Mouse (Mus musculus) gastrocnemius, adult 18-20 months (tissue): ENCODE results near the gene Dao. TPM values are rescaled to one million over a fixed set of nuclear protein-coding genes. Genes with fewer than 3 reads are reported as not detected.

Experiments
- DNase-seq: peaks from one replicate; pipeline ENCODE4 v3.0.0; 2021; ENCODE audit warnings: low spot score
- total RNA-seq, 2 experiments: library from RNA; stranded (reverse); gene quantifications; 2 replicates each; pipeline ENCODE4 v1.2.3; 2021

The Dao gene
- total RNA-seq, 2 experiments from 2014 or later, result not detected

DNA sequence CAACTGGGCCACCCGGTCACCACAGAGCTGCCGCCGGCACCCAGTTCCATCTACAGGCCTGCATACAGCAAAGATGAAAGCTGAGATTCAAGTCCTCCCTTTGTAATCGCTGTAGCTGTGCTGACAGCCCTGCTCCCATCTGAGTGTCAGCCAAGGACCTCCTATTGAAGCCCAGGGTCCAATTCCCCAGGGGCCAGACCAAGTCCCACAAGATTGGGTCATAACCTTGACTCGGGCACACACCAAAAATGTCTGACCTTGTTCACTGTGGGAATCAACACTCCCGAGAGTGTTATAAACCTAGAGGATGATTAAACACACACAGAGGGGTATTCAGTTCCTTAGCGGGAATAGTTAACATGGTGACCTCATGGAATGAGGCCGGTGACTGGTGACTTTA lies 21.7 kb upstream of the Dao start:
- DNase-seq, result no peak

DNA sequence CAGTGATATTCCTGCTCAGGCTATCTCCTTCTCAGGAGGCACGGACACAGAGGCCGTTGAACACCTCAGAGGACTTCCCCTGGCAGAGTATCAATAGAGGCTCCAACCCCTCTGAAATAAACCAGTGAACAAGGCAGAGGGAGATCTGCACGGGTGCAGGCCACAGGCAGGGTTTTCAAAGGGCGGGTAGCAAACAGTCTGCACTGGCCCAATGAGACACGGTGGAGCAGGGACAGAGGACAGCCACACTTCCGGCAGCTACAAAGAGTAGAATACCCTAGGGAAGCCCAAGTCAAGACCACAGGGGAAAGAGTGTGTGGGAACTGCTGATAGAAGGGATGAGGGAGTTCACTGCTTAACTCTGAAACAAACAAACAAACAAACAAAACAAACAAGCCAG lies 20.0 kb upstream of the Dao start:
- DNase-seq, result no peak

DNA sequence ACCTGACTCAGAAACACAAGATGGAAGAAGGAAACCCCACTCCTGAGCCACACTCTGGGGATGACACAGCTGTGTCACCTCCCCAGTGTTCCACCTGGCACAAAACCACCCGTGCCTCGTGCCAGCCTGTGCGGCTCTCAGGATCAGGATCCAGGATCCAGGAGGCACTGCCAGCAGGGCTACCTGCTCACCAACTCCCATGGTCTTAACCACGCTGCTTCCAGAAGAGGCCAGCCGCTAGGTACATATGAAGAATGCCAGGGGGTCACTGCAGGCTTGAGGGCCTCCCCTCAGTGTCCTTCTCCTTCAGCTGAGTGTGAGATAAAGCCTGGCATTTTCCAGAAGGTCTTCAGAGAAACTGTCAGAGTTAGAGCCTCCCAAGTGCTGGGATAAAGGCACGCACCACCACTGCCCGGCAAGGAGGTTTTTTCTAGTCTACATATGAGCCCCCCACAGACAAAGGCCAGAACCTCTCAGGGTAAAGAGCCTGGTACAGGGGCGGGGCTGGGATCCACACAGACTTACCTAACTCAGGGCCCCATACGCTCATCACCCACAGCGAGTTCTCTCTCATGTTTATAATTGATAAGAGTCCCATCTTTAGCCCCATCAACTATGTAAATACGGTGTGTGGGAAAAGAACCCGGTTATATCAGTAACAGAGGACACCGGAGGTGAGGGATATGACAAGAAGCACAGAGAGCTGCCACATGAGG lies 19.3 kb upstream of the Dao start:
- DNase-seq, result no peak

DNA sequence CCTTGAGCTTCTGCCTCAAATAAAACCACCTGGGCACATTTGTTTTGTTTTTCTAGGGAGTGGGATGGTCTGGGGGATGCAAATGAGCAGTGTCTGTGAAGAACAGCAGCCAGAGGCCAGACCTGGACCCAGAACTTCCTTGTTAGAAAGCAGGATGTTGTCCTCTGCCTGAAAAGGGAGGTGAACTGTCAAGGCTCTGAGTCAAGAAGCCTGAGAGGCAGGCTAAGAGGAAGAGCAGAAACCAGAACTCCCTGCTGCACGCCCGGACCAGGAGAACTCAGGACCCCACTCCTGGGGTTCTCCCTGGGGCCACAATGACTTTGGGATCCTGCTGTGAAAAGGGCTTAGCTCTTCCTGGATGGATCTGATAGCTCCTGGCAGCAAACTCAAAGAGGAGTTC lies 17.8 kb upstream of the Dao start:
- DNase-seq, result no peak

DNA sequence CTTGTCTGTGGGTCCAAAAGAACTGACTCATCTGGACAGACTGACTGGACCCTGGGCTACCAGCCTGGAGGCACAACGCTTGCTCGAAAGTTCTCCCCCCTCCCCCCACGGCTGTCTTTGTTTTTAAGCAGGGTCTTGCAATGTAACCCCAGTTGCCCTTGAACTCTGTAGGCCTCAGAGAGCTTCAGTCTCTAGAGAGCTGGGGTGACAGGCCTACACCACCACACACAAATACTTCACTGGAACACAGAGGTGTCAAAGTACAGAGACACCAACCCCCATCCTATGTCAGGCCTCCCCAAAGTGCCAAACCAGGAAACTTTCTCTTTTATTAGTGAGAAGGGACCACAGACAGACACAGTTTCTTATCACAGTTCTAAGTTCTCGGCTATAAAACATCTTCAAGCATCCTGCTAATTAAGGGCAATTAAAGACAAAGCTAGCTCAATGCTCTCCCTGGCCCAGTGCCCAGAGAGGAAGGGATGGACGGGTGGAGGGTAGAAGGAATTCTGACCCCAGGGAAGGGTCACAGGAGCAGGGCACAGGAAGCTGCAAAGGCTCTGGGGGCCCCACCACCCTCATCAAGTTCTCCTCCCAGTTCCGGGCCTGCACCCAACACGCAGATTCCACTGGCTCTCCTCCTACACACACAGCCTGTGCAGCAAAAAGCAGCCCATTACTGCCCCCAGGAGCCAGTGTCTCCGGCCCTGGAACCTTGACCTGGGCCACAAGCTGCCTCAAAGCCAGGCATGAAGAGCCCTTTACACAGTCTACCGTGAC lies 17.1 kb upstream of the Dao start:
- peak; percentile 69 for DNase-seq

DNA sequence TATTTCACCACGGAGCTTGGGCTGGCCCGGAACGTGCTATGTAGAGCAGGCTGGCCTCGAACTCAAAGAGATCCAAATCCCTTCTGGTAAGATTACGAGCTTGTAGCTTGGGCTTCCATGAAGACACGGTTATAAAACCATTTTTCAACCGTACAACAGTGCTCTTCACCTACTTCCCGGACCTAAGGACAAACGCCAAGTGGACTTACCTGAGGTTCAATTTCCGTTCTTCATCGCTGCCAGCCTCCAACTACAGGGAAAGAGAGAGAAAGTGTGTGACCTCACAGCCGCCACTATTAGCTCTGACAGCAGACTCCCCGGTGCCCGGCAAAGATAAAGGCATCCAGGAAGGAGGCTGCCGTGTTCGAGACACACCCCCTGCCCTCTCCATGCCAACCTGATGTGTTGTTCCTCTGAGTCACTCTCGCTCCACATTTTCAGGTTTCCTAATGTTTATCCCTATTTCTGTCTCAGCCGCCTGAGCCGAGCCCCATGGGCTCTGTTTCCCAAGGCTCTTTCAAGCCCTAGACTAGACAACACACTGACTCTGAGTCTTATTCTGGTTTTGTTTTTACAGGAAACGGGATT lies 14.0 kb upstream of the Dao start:
- DNase-seq, result no peak

DNA sequence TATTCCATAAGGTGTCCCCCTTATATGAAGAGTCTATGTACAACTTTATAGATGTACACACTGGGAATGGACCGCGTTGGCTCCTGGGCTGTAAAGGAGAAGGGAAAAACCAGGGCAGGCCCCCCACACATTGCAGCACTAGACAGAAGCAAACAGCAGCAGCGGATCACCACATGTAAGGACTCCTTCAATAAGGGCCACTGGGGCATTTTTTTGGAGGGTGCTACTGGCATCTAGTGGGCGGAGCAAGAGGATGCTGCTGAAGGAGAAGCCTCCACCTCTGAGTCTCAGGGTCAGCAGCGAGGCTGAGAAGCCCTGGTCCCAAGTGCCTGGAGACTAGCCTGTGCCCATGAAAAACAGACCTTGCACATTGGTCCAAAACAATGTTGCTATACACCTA lies 12.9 kb upstream of the Dao start:
- DNase-seq, result no peak

DNA sequence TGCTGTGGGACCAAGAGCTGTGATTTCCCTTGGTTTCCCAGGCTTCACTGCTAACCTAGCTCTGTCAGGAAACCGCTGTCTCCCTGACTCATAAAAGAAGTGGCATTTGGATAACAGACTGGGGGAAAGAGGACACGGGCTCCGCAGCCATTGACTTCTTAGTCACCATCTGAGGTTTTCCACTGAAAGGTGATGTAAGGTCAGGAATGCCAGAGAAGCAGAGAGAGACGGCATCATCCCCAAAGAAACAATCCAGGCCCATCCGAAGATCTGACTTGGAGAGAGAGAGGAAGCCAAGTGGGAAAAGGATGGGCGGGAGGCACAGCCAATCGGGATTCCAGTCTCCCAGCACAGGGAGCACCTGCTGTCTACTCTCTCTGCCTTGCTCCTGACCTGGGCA lies 12.4 kb upstream of the Dao start:
- DNase-seq, result no peak

DNA sequence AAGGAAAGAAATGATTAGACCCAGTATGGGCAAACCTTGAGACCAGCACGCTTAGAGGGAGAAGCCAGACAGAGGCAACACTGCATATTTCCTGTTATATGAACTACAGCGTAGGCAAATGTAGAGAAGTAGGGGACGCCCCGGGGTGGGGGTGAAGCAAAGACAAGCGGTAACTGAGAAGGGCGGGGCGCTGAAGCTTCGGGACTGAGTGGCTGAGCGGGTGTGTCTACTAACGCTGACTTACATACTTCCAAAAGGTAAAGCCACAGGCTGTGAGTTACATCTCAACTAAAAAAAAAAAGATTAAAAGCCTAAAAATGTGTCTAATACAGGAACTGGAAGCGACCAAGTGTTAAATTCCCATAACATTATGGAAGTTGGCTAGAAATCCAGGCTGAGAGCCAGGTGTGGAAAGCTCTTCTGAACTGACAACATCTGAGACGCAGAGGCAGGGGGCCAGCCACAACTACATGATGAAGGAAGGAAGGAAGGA lies 11.1 kb upstream of the Dao start:
- DNase-seq, result no peak

DNA sequence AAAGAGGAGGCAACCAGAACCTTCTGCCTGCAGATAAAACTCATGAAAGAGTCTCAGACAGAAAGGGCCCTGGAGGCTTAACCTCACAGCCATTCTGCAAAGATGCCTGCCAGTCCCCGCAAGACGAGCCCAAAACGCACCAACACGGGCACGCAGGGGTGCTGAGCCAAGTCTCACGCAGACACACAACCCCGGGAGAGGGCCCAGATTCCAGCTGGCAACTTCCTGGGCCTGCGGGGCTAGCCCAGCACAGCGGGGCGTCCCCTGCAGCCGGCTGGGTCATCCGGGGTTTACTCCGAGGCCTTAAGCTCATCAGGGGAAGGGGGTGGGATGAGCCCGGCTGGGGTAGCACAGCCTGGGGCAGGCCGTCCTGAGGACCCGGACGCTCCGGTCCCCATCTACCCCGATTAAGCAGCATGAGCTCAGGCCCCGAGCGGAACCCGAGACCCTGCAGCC lies 10.4 kb upstream of the Dao start:
- no peak for DNase-seq

DNA sequence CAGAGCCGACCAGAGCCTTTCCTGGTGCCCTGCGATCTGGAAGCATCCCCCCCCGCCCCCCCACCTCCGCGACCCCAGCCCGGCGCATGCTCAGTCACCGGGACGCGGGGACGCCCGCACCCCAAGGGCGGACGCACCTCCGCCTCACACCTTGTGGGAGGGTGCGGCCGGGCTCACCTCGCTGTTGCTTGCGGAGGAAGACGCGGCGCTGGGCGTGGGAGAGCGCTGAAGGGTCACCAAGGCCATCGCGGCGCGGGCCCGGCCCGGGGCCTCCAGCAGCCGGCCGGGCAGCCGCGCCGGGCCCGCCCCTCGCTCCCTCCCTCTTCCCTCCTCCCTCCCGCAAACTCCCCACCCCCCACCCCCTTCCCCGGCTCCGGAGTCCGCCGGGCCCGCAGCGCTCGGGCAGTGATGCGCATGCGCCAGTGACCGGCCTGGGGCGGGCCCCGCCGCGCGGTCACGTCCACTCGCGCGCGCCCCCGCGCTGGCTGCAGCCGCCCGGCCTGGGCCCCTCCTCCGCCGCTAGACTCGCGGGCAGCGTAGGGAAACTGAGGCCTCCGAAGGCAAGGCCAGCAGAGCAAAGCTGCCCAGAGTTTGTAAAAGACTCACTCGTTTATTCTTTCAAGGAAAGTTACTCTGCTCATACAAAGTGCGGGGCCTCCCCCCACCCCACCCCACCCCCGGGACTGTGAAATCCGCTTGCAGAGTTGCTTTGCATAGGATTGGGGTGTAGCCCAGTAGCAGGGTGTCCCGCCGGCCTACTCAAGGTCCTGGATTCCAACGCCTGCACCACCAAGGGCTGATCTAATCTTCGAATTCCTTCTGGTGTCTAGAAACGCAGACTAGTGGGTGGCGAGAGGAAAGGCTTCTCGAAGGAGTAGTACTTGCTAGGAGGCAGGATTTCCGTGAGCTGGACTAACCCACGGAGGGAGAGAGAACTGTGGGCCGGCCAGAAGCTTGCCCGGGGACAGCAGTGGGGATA lies 9.7 kb upstream of the Dao start, which contains the start of gene Ssh1:
Ssh1 (minus strand) TSS at position 408 of the 979 bp plus-strand sequence.
- DNase-seq, result peak; percentile 83

DNA sequence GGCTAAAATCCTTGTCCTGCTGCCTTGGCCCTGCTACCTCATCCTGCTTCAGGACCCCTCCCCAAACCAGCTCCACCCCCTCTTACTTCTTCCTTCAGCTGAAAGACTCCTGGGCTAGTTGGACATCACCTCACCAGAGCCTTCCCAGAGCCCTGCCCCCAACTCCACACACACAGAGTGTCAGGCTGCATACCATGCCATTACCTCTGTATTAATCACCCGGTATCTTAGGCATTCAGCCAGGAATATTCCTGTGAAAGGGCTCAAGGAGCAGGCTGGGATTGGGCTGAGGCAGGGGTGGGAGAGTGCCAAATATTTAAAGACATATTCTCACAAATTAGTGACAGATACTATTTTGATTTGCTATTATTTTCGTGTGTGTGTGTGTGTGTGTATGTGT lies 7.0 kb upstream of the Dao start:
- DNase-seq, result no peak

DNA sequence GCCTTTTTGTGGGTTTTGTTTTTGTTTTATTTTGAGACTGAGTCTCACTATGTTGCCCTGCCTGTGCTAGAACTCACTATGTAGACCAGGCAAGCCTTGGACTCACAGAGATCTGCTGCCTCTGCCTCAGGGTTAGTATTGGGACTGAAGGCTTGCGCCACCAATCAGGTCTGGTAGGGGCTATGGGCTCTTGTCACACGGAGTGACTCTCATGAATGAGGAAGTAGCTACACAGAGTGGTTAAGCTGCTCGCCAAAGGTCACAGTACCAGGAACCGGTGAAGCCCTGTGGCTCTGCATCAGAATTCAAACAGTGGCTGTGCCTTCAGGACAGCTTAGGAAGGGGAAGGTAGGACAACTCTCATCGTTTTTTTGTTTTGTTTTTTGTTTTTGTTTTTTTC lies 4.1 kb upstream of the Dao start:
- DNase-seq, result no peak

DNA sequence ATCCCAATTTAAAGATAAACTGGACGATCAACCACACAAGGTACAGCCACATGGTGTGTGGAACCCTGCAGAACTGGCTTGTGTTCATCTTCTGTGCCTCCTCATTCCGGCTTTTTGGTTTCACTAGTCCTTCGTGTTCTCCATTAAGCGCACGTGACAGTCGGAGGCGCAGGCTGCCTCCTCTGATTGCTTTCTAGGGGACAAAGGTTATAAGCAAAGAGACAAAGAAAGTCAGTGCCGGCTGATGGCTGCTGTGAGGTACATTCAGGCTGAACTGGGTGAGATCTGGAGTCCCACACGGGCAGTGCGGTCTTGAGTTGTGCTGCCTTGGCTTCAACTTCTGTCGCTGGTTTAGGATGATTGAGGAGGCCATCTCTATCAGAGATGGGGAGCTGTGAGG lies 1.1 kb downstream of the Dao start:
- DNase-seq, result no peak

DNA sequence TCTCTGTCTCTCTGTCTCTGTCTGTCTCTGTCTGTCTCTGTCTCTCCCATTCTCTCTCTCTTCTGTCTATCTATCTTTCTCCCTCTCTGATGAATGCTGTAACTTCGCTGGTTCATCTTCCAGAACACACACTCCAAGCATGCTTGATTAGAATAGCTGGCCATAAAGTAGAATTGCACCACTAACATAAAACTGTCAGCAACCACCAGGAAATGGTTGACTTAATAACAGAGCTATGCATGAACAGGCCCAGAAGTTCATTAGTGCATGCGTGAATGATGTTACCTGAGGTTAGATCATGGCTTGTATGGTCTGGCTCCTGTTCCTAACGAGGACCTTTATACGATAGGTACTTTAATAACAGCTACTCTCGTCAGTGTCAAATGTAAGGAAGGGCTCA lies 1.6 kb downstream of the Dao start:
- no peak for DNase-seq

DNA sequence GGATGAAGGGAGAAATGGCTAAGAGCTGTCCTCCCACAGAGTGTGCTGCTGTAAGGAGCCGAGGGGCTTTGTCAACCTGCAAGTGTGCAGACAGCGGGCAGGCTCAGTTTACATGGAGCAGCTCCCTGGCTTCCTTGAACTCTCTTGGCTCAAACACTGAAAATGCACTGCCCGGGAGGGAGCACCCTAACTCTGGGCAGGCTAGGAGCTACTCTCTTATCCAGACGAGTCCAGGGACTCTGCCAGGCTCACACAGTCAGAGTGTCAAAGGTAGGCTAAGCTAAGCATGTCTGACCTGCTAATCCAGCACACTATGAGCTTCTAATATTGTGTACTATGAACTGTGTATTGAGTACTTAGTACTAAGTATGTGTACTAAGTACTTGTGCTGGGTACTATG lies 3.5 kb downstream of the Dao start:
- DNase-seq, result no peak

DNA sequence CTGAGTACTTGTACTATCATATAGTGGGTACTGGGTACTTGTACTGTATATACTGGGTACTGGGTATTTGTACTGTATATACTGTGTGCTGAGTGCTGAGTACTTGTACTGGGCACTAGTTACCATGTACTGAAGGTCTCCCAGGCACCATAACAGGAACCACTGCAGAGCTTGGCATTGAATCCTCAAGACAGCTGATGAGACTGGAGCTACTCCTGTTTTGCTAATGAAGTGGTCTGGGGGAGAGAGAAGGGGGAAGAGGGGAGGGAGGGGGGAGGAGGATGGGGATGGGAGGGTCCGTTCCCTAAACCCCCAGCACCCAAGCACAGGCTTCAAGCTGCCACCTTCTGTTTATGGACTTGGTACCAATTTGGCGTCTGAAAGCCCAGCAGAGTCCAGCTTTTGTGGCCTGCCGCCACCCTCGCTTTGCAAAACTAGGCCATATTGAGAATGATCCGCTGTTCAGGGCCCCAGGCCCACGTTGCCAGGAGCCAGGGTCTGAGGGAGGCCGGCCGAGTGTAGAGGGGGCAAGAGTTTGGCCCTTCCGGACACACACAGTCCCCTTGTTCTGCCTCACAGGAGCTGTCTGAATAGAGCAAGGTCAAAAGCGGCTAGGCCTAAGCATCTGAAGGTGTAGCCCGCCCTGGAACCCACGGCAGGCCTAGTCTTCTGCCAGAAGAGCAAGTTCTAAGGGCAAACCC lies 4.4 kb downstream of the Dao start:
- DNase-seq, result no peak

DNA sequence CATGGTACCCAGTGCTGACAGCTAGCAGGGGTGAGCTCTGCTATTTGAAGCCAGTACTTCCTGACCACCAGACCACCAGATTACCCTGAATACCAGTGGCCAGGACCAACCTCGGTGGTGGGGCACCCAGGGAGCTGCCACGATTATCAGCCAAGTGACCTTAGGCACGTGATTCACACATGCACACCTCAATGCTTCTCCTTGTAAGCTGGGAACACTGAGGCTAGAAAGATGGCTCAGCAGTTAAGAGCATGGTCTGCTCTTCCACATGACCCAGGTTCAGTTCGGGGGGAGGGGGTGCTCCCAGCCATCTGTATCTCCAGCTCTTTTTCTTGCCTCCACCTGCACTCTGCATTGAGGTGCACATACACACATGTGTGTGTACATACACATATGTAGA lies 5.5 kb downstream of the Dao start:
- no peak for DNase-seq

DNA sequence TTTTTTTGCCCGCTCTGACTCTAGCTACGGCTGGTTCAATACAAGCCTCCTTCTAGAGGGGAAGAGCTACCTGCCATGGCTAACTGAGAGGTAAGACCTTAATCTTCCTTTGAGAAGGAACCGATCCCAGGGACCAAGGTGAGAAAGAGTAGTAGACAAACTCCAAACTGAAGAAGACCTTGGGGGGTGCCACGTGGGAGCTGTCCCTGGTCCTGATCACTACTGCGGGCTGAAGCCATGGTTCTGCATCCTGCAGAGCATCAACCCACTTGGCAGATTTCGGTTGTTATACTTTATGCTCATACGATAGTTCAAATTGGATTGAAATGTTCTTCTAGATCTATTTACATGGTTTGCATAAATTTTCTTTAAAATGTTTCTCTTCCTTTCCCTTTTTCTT lies 11.6 kb downstream of the Dao start:
- DNase-seq, result no peak

DNA sequence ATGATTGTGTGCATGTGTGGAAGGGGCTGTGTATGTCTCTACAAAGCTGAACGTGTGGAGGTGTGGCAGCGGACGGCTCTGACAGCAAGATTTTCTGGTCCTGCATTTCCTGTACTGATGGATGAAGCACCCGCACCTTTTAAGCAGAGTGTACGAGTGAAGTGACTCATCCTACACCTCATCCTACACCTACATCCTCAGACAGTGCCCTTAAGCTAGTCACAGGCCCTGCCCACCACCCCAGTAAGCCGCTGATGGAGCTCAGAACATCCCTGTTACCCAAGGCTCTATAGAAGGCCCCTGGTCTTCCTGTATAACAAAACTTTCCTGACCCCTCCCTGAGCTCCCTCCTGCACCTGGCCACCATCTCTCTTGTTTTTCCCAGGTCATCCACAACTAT lies 20.9 kb downstream of the Dao start:
- no peak for DNase-seq

DNA sequence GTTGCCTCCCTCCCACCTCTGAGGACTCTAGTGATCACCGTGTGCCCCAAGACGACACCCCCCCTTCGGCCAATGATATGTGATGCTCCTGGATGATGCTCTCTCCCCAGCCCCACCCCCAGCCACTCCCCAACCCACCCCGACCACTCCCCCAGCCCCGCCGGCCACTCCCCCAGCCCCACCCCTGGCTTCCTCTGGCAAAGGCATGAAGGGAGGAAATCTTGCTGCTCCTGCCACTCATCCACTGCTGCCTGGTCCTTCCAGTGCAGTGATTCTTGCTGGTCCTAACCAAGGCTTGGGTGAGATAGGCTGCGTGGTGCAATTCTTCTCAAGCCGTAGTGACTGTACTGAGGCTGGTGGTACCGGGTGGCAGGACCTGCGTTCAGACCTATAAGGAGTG lies 21.4 kb downstream of the Dao start:
- DNase-seq, result no peak
